Mouse (Mus musculus) MN1 (cell line): Measurements from ENCODE around the gene Gm10272.
"Not testable (repeated sequence)": the region's sequence is repeated elsewhere in the genome, so short reads cannot be mapped to it uniquely, and the experiment has no call there.

Experiments
- DNase-seq: peaks from one replicate; pipeline ENCODE4 v3.0.0-alpha.2; 2016; ENCODE audit warnings: low spot score

The Gm10272 gene

GRCm38 (mm10) chr10:77706326-77706725 lies at the start of gene Gm10272:
TSS of gene Gm10272 (plus strand) at chr10:77706626.
- DNase-seq: no peak

GRCm38 (mm10) chr10:77658286-77658994 lies 48.0 kb upstream of the Gm10272 start:
- peak; percentile 63 for DNase-seq

- no peak for DNase-seq
These were observed 42.3 kb upstream of the Gm10272 start for GRCm38 (mm10) chr10:77663949-77664665.

- DNase-seq: no peak
These were observed 40.1 kb upstream of the Gm10272 start for GRCm38 (mm10) chr10:77666342-77666741.

GRCm38 (mm10) chr10:77667402-77667801 lies 39.0 kb upstream of the Gm10272 start:
- DNase-seq: no peak

GRCm38 (mm10) chr10:77670710-77671109 lies 35.7 kb upstream of the Gm10272 start:
- DNase-seq: no peak

GRCm38 (mm10) chr10:77671519-77671918 lies 34.9 kb upstream of the Gm10272 start:
- DNase-seq: no peak

GRCm38 (mm10) chr10:77673765-77674164 lies 32.7 kb upstream of the Gm10272 start:
- DNase-seq: no peak

GRCm38 (mm10) chr10:77677562-77677961 lies 28.9 kb upstream of the Gm10272 start:
- no peak for DNase-seq

- DNase-seq: no peak
These were observed 23.4 kb upstream of the Gm10272 start for GRCm38 (mm10) chr10:77682994-77683393.

- no peak for DNase-seq
These were observed 22.2 kb upstream of the Gm10272 start for GRCm38 (mm10) chr10:77684181-77684580.

- no peak for DNase-seq
These were observed 20.3 kb upstream of the Gm10272 start, which contains the start of gene Tspear for GRCm38 (mm10) chr10:77685895-77686664. TSS of gene Tspear (plus strand) at chr10:77686569.

GRCm38 (mm10) chr10:77687021-77687420 lies 19.4 kb upstream of the Gm10272 start:
- no peak for DNase-seq

- not testable (repeated sequence) for DNase-seq
These were observed 16.0 kb upstream of the Gm10272 start, which contains the start of gene Gm19402 for GRCm38 (mm10) chr10:77690356-77690807. TSS of gene Gm19402 (minus strand) at chr10:77690757.

- no peak for DNase-seq
These were observed 9.3 kb upstream of the Gm10272 start, which contains the start of gene Gm9508 for GRCm38 (mm10) chr10:77697133-77697532. TSS of gene Gm9508 (minus strand) at chr10:77697233.

- no peak for DNase-seq
These were observed 3.4 kb downstream of the Gm10272 start for GRCm38 (mm10) chr10:77709831-77710230.

- not testable (repeated sequence) for DNase-seq
These were observed 4.7 kb downstream of the Gm10272 start, which contains the start of gene Gm10024 for GRCm38 (mm10) chr10:77711157-77711556. TSS of gene Gm10024 (plus strand) at chr10:77711457.

GRCm38 (mm10) chr10:77713734-77714133 lies 7.3 kb downstream of the Gm10272 start:
- DNase-seq: no peak

GRCm38 (mm10) chr10:77715507-77715906 lies 9.1 kb downstream of the Gm10272 start, which contains the start of gene Gm10142:
TSS of gene Gm10142 (plus strand) at chr10:77715807.
- no peak for DNase-seq

GRCm38 (mm10) chr10:77720299-77720698 lies 13.9 kb downstream of the Gm10272 start, which contains the start of gene Krtap12-1:
TSS of gene Krtap12-1 (plus strand) at chr10:77720599.
- not testable (repeated sequence) for DNase-seq

- DNase-seq: no peak
These were observed 18.4 kb downstream of the Gm10272 start for GRCm38 (mm10) chr10:77724855-77725254.

GRCm38 (mm10) chr10:77726186-77726585 lies 19.8 kb downstream of the Gm10272 start, which contains the start of gene Gm10100:
TSS of gene Gm10100 (plus strand) at chr10:77726486.
- DNase-seq: no peak
